Mouse (Mus musculus) ES-E14 (cell line): Measurements from ENCODE around the gene Macrod2.

ENCODE experiments used
- CHD2 ChIP-seq: IDR thresholded peaks from 2 replicates; pipeline ENCODE4 v1.6.1; 2014; ENCODE audit warnings: mild to moderate bottlenecking, low read depth, low read length, inconsistent platforms
- HCFC1 ChIP-seq: IDR thresholded peaks from 2 replicates; pipeline ENCODE4 v1.6.1; 2012; ENCODE audit warnings: low read length, inconsistent platforms, borderline replicate concordance; ENCODE audit not compliant: insufficient read depth
- MAFK ChIP-seq: IDR thresholded peaks from 2 replicates; pipeline ENCODE4 v1.6.1; 2014; ENCODE audit warnings: mild to moderate bottlenecking, low read depth, low read length, inconsistent platforms; ENCODE audit not compliant: insufficient read depth
- ZC3H11A ChIP-seq: IDR thresholded peaks from 2 replicates; pipeline ENCODE4 v1.6.1; 2012; ENCODE audit warnings: low read depth, mild to moderate bottlenecking, inconsistent platforms, low read length, borderline replicate concordance
- ZNF384 ChIP-seq: IDR thresholded peaks from 2 replicates; pipeline ENCODE4 v1.6.1; 2012; ENCODE audit warnings: low read depth, low read length, inconsistent platforms

DNA sequence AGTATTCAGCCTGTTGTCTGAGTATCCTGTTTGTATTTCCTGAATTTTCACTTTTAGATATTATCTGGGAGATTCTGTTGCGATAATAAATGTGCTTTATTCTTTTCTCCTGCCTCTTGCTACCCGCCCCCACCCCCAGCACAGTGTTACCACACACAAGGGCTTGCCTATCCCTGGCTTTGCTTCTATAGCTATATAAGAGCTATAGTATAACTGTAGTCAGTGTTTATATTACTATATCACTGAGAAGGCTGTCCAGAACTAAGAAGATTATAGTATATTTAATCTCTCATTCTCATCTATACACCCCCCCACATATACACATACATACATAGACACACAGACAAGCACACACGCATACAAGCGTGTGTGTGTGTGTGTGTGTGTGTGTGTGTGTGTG lies 374.4 kb downstream of the Macrod2 start:
- TF ChIP-seq CHD2 (no peak), ZC3H11A (no peak), HCFC1 (no peak), MAFK (no peak), ZNF384 (no peak)
